Mouse (Mus musculus): Measurements from ENCODE around the gene Akap7. TPM values are rescaled to one million over a fixed set of nuclear protein-coding genes. Genes with fewer than 3 reads are reported as not detected.

Akap7 gene
- polyA plus RNA-seq (2012; rRNA removed) = 30.8 and 35.7 TPM in 2 replicates

GRCm38 (mm10) chr10:25307770-25308169 lies at the start of gene Akap7:
TSS of gene Akap7 (minus strand) at chr10:25307870.
- no peak for DNase-seq (ENCODE audit: low spot score)

DNA sequence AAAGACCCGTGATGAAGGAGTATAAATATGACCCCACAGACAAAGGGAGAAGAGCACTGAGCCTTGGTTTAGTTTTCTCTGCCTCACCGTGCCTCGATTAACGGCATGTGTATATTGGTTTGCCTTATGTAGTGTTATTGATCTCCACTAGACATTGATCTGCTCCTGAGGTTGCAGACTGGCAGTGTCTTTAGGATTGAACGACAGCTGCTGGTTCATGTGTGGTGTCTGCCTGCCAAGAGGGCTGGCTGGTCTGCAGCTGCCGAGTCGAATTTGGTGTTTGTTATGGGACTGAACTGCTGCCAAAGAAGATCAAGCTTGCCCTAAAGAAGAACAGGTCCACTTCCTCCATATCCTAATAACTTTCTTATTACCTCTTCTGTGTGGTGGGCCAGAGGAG lies 46.7 kb upstream of the Akap7 start:
- DNase-seq (ENCODE audit: low spot score) = no peak

DNA sequence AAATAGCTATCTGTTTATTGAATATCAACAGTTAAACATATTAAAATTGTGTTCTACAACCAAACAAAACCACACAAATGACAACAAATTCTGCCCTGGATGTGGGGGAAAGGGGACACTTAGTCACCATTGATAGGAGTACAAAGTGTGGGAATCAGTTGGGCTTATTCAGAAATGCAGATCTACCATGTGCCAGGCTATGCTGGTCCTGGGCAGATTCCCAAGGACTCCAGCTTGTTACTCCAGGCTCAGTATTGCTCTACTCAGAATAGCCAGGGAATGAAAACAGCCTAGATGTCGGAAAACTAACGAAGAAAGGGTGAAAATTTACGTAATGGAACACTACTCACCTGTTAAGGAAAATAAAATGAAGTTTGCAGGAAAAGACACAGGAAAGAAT lies 46.3 kb upstream of the Akap7 start:
- DNase-seq (ENCODE audit: low spot score) = no peak

- DNase-seq (ENCODE audit: low spot score) = no peak
These were observed 35.1 kb upstream of the Akap7 start for GRCm38 (mm10) chr10:25342801-25343200.

GRCm38 (mm10) chr10:25340675-25341074 lies 33.0 kb upstream of the Akap7 start:
- no peak for DNase-seq (ENCODE audit: low spot score)

- DNase-seq (ENCODE audit: low spot score) = no peak
These were observed 25.9 kb upstream of the Akap7 start for GRCm38 (mm10) chr10:25333390-25334079.

DNA sequence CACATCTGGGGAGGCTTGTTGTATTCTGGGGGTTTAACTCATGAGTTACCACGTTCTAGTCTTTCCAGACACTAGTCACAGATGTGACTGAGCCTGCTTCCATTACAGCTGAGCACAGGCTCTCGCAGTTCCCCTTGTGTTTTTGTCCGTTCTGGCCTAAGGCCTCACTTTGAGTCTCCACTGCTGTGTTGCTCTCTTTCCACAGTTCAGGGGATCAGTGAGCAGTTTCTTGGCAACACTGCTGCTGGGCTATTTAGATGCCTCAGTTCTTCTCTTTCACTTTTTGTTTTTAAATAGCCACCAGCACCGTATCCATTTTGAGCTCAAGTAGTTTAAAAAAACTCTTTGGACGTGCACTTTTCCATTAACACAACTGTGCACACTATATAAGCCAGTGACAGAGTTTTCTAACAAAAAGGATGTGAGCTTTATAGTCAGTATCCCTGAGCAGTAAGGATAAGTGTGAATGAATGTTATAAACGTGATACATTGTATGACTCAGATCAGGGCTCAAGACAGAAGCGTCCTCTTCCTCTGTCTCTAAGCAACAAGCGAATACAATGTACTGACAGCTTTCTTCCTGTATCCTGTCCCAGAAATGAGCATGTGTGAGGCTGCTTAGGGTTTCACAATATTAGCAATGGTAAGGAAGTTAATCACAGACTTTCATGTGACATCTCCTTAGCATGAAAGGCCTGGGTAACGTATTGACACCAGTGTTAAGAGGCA lies 23.8 kb upstream of the Akap7 start:
- no peak for DNase-seq (ENCODE audit: low spot score)

GRCm38 (mm10) chr10:25330094-25330493 lies 22.4 kb upstream of the Akap7 start:
- no peak for DNase-seq (ENCODE audit: low spot score)

DNA sequence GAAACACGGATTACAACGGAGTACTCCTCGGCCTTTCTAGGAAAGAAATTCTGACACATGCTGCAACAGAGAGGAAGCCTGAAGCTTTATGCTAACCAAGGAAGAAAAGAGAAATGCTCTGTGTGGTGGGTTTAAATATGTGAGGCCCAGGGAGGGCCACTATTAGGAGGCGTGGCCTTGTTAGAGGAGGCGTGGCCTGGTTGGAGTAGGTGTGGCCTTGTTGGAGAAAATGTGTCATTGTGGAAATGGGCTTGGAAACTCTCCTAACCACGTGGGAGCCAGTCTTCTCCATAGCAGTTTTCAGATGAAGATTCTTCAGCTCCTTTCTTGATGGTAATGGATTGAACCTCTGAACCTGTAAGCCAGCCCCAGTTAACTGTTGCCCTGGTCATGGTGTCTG lies 19.8 kb upstream of the Akap7 start:
- no peak for DNase-seq (ENCODE audit: low spot score)

GRCm38 (mm10) chr10:25325690-25326089 lies 18.0 kb upstream of the Akap7 start:
- no peak for DNase-seq (ENCODE audit: low spot score)

- no peak for DNase-seq (ENCODE audit: low spot score)
These were observed 13.5 kb upstream of the Akap7 start for GRCm38 (mm10) chr10:25321198-25321597.

DNA sequence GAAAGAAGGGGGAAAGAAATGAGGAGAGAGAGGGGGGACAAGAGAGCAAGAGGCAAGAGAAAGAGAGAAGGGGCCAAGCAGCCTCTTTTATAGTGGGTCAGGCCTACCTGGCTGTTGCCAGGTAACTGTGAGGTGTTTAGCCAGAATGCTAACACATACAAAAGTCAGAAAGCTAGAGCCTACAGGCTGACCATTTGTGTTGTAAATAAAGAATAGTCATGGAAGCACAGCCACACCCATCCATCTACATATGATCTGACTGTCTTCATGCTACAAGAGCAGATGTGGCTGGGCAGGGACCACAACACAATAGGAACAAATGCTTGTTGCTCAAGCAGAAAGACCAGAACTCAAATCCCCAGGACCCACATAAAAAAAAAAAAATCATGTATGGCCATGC lies 11.9 kb upstream of the Akap7 start:
- no peak for DNase-seq (ENCODE audit: low spot score)

- no peak for DNase-seq (ENCODE audit: low spot score)
These were observed 10.7 kb upstream of the Akap7 start for GRCm38 (mm10) chr10:25318405-25318804.

- DNase-seq (ENCODE audit: low spot score) = no peak
These were observed 10.0 kb upstream of the Akap7 start for GRCm38 (mm10) chr10:25317665-25318064.

DNA sequence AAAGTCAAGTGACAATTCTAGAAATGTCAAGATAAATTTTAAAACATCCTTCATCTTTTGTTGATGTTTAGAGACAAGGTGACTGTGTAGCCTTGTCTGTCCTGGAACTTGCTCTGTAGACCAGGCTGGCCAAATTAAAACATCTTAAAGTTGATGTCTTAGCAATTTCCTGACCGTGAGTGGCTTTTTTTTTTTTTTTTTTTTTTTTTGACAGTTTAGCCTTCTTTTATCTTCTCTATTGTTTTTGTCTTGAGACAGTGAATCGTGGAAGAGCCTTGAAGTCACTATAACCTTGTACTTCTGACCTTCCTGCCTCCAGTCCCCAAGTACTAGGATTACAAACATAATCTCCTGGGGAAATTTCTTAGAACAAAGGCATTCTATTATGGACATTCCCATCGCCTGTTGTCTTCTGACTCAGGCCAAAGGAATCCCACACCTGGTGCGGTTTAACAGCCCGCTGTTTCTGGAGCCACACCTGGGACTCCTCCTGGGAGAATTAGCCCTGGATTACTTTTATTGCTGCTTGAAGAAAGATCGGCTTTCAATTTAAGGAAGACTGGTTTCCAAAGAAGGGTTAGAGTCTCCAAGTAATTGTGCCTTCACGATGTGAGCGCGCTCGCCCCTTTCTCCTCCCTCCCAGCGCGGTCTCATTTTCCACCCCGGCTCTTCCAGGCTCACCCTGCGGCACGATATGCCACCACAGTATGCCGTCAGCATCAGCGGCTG lies 6.3 kb upstream of the Akap7 start:
- DNase-seq (ENCODE audit: low spot score) = no peak

- no peak for DNase-seq (ENCODE audit: low spot score)
These were observed 4.0 kb upstream of the Akap7 start for GRCm38 (mm10) chr10:25311554-25312212.

GRCm38 (mm10) chr10:25310736-25311135 lies 3.1 kb upstream of the Akap7 start:
- DNase-seq (ENCODE audit: low spot score) = no peak

DNA sequence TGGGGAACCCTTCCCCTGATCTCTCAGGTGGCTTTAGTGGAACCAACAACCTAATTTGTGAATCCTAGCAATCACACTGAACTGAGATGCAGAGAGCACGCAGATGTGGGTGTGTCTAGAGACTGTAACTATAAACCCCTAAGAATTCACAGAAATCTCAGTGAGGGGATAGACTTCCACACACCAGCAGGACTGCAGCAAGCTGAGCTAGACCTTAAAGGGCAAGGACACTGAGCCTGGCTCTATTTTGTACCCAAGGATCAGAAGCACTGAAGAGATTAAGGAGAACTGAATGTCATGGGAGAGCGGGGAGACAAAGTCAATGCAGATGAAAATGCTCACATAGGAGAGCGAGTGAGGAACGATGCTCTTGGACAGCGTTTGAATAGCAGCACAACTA lies 2.3 kb upstream of the Akap7 start:
- no peak for DNase-seq (ENCODE audit: low spot score)

DNA sequence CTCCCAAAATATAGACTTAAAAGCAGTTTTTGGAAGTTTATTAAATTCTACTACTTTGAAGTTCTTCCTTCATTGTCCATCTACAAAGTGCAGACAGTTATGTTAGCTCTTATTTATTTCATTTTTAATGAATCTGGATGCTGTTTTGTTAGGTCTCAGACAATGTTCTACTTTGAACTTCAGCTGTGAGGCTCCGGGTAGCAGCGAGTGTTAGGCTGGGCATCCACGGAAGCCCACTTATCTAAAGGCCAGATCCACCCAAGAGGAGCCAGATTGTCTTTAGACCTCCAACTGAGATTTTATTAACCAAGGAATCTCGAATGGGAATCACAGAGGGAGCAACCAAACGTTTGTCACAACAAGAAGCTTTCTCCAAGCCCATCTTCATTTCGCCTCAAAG lies 2.5 kb downstream of the Akap7 start:
- DNase-seq (ENCODE audit: low spot score) = no peak

DNA sequence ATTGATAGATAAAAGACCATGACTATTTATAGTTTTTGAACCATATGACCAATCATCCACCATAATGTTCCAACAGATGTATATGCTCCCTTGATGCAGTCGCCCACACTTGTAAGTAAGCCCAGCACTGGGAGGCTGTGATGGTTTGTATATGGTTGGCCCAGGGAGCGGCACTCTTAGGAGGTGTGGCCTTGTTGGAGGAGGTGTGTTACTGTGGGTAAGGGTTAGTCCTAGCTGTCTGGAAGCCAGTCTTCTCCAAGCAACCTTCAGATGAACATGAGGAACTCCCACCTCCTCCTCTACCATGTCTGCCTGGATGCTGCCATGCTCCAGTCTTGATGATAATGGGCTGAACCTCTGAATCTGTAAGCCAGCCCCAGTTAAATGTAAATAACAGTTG lies 3.1 kb downstream of the Akap7 start:
- no peak for DNase-seq (ENCODE audit: low spot score)

DNA sequence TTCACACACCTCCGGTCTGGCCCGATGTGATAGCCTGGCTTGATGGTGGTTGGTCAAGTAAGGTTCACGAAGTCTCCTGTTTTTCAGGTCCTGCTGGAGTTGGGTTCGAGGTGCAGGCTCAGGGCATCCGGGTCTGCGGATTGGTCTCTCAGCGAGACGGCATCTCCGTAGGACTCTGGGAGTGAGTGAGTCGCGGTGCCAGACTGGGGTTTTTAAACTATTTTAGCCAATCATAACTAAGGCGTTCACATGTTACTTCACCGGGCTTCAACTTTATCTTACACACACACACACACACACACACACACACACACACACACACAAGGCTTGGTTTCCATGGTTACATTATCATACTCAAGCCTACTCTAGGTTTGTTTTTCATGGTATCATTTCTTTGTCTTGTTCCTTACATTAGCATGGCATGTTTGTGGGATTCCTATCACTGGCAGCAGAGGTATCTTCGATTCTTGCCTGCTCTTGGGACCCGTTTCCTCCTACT lies 8.6 kb downstream of the Akap7 start:
- no peak for DNase-seq (ENCODE audit: low spot score)

GRCm38 (mm10) chr10:25298264-25298671 lies 9.4 kb downstream of the Akap7 start:
- no peak for DNase-seq (ENCODE audit: low spot score)

Measured in urinary bladder, adult 2 months (tissue).